Mouse (Mus musculus) heart, embryonic 12.5 days (tissue): Measurements from ENCODE around the gene Icam1. TPM values are rescaled to one million over a fixed set of nuclear protein-coding genes. Genes with fewer than 3 reads are reported as not detected.
A peak's percentile ranks its signal among the peaks of the same experiment; 100 is the strongest.
"Not testable (repeated sequence)": the region's sequence is repeated elsewhere in the genome, so short reads cannot be mapped to it uniquely, and the experiment has no call there.

Source experiments
- ATAC-seq: fragments of 200-750 bp; cut with Nextera tagmentation; 2 replicates; pipeline ENCODE4 v1.8.0; 2017; ENCODE audit warnings: moderate TSS enrichment, moderate library complexity; ENCODE audit not compliant: insufficient number of reproducible peaks, low FRiP score
- H3K27ac ChIP-seq: fragments of 300-500 bp; sonication (generic); 2 replicates; pipeline ENCODE4 v1.5.1; 2016; ENCODE audit warnings: mild to moderate bottlenecking, moderate library complexity; ENCODE audit not compliant: poor library complexity, severe bottlenecking
- H3K27me3 ChIP-seq: fragments of 300-500 bp; sonication (generic); replicated peaks from 2 replicates; pipeline ENCODE4 v1.6.1; 2016; ENCODE audit warnings: mild to moderate bottlenecking, moderate library complexity
- H3K36me3 ChIP-seq: fragments of 300-500 bp; sonication (generic); 2 replicates; pipeline ENCODE4 v1.6.1; 2016; ENCODE audit warnings: mild to moderate bottlenecking, moderate library complexity
- H3K4me1 ChIP-seq: fragments of 300-500 bp; sonication (generic); replicated peaks from 2 replicates; pipeline ENCODE4 v1.6.1; 2016; ENCODE audit warnings: mild to moderate bottlenecking
- H3K4me2 ChIP-seq: fragments of 300-500 bp; sonication (generic); 2 replicates; pipeline ENCODE4 v1.6.1; 2016; ENCODE audit warnings: mild to moderate bottlenecking, moderate library complexity
- H3K4me3 ChIP-seq: fragments of 300-500 bp; sonication (generic); 2 replicates; pipeline ENCODE4 v1.5.1; 2016; ENCODE audit warnings: mild to moderate bottlenecking
- H3K9ac ChIP-seq: fragments of 300-500 bp; sonication (generic); 2 replicates; pipeline ENCODE4 v1.6.1; 2016; ENCODE audit warnings: mild to moderate bottlenecking, moderate library complexity
- H3K9me3 ChIP-seq: fragments of 300-500 bp; sonication (generic); replicated peaks from 2 replicates; pipeline ENCODE4 v1.6.1; 2016; ENCODE audit warnings: mild to moderate bottlenecking, moderate library complexity
- WGBS: fragments of 180-500 bp; shearing (Covaris S2); methylation state at CpG from one replicate; pipeline ENCODE4 v1.1.7; 2016; 5-methylcytosine and 5-hydroxymethylcytosine counted together
- polyA plus RNA-seq: library from polyadenylated mRNA; unstranded; fragments of >200 nt; fragmentation: Nextera tagmentation; extraction: Ambion mirVana; gene quantifications from 2 replicates; pipeline ENCODE4 v1.2.1, GENCODE M21; 2016

Icam1 gene
- polyA plus RNA-seq, 1 experiment from 2014 or later, result 8.9 TPM

- H3K9me3 ChIP-seq, result no peaks in the 10 kb centered on the region
- 5% methylated on average over 7 of the region's 7 CpGs for WGBS
- H3K4me1 ChIP-seq, result peaks cover 71% of the 10 kb centered on the region
- no peak overlapping the region for H3K9ac ChIP-seq
- peak overlapping the region; percentile 94 for H3K4me2 ChIP-seq
- no peak overlapping the region for H3K27ac ChIP-seq
- H3K36me3 ChIP-seq, result no peaks in the 10 kb centered on the region
- peaks cover 84% of the 10 kb centered on the region for H3K27me3 ChIP-seq
- no peak for ATAC-seq
- peak overlapping the region; percentile 55 for H3K4me3 ChIP-seq
These were observed 16.7 kb downstream of the Icam1 start for GRCm38 (mm10) chr9:21032491-21032890.

GRCm38 (mm10) chr9:21033136-21033535 is 17.4 kb downstream of the Icam1 start:
- Histone ChIP-seq H3K4me2 (peak overlapping the region; percentile 94), H3K4me1 (peaks cover 76% of the 10 kb centered on the region), H3K27ac (no peak overlapping the region), H3K27me3 (peaks cover 84% of the 10 kb centered on the region), H3K9me3 (no peaks in the 10 kb centered on the region), H3K9ac (peak overlapping the region; percentile 22; the same call in 1 of the 2 replicates), H3K36me3 (no peaks in the 10 kb centered on the region), H3K4me3 (peak overlapping the region; percentile 55)
- under 1% methylated on average over 33 of the region's 34 CpGs for WGBS
- peak; percentile 64 for ATAC-seq

GRCm38 (mm10) chr9:21034481-21035085 is 18.8 kb downstream of the Icam1 start:
- no peak overlapping the region for H3K4me3 ChIP-seq
- peaks cover 88% of the 10 kb centered on the region for H3K27me3 ChIP-seq
- no peaks in the 10 kb centered on the region for H3K36me3 ChIP-seq
- peaks cover 6% of the 10 kb centered on the region; the same call in 1 of the 2 replicates for H3K9me3 ChIP-seq
- no peak overlapping the region for H3K4me2 ChIP-seq
- WGBS, result 5% methylated on average over 17 of the region's 17 CpGs
- no peak overlapping the region for H3K9ac ChIP-seq
- H3K4me1 ChIP-seq, result peaks cover 69% of the 10 kb centered on the region
- no peak overlapping the region for H3K27ac ChIP-seq
- no peak for ATAC-seq

DNA sequence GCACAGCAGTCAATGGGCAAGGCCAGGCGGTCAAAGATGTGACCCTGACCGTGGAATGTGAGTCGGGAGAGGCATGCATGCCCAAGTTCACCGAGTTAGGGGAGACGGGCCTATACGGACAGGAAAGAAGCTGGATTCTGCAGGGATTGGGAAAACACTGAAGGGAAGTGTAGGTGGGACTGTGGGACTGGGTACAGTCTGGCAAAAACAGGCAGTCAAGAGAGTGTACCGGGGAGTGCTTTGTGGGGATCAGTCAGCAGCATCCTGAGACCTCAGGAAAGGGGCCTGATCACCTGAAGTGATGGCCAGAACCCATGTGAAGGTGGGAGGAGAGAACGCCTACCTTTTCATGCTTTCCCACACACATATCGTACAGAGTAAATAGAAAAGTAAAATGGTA is 19.8 kb downstream of the Icam1 start:
- 22% methylated on average over 9 of the region's 9 CpGs for WGBS
- H3K27ac ChIP-seq, result no peak overlapping the region
- H3K9ac ChIP-seq, result no peak overlapping the region
- H3K36me3 ChIP-seq, result no peaks in the 10 kb centered on the region
- no peak overlapping the region for H3K4me2 ChIP-seq
- H3K9me3 ChIP-seq, result peaks cover 7% of the 10 kb centered on the region; the same call in 1 of the 2 replicates
- H3K27me3 ChIP-seq, result peaks cover 90% of the 10 kb centered on the region
- no peak overlapping the region for H3K4me3 ChIP-seq
- no peak for ATAC-seq
- peaks cover 59% of the 10 kb centered on the region for H3K4me1 ChIP-seq

- WGBS, result 11% methylated on average over 20 of the region's 20 CpGs
- H3K36me3 ChIP-seq, result no peaks in the 10 kb centered on the region
- peaks cover 7% of the 10 kb centered on the region; the same call in 1 of the 2 replicates for H3K9me3 ChIP-seq
- no peak overlapping the region for H3K27ac ChIP-seq
- H3K4me1 ChIP-seq, result peaks cover 54% of the 10 kb centered on the region
- peak overlapping the region; percentile 39; the same call in 1 of the 2 replicates for H3K4me3 ChIP-seq
- peak overlapping the region; percentile 73; the same call in 1 of the 2 replicates for H3K4me2 ChIP-seq
- no peak overlapping the region for H3K9ac ChIP-seq
- no peak for ATAC-seq
- H3K27me3 ChIP-seq, result peaks cover 95% of the 10 kb centered on the region
These were observed 20.4 kb downstream of the Icam1 start for GRCm38 (mm10) chr9:21036161-21036560.

DNA sequence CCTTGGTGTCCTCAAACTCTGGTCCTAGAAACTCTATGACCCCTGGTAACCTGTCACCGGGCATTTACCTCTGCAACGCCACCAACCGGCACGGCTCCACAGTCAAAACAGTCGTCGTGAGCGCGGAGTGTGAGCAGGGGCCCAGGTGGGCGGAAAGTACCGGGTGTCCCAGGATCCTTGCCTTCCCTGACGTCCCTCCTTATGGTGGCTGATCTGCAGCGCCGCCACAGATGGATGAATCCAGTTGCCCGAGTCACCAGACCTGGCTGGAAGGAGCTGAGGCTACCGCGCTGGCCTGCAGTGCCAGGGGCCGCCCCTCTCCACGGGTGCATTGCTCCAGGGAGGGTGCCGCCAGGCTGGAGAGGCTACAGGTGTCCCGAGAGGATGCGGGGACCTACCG is 20.9 kb downstream of the Icam1 start:
- no peak overlapping the region for H3K27ac ChIP-seq
- WGBS, result 5% methylated on average over 22 of the region's 22 CpGs
- peaks cover 92% of the 10 kb centered on the region for H3K27me3 ChIP-seq
- H3K9ac ChIP-seq, result no peak overlapping the region
- peaks cover 7% of the 10 kb centered on the region; the same call in 1 of the 2 replicates for H3K9me3 ChIP-seq
- H3K36me3 ChIP-seq, result no peaks in the 10 kb centered on the region
- H3K4me3 ChIP-seq, result peak overlapping the region; percentile 39
- H3K4me1 ChIP-seq, result peaks cover 50% of the 10 kb centered on the region
- no peak for ATAC-seq
- H3K4me2 ChIP-seq, result peak overlapping the region; percentile 73

GRCm38 (mm10) chr9:21037481-21037891 is 21.7 kb downstream of the Icam1 start:
- H3K4me2 ChIP-seq, result peak overlapping the region; percentile 73
- 3% methylated on average over 31 of the region's 31 CpGs for WGBS
- H3K27me3 ChIP-seq, result peaks cover 88% of the 10 kb centered on the region
- H3K4me3 ChIP-seq, result peak overlapping the region; percentile 39
- H3K27ac ChIP-seq, result no peak overlapping the region
- ATAC-seq, result peak; percentile 41
- no peaks in the 10 kb centered on the region for H3K36me3 ChIP-seq
- H3K4me1 ChIP-seq, result peaks cover 42% of the 10 kb centered on the region
- H3K9me3 ChIP-seq, result peaks cover 7% of the 10 kb centered on the region; the same call in 1 of the 2 replicates
- peak overlapping the region; percentile 46 for H3K9ac ChIP-seq

DNA sequence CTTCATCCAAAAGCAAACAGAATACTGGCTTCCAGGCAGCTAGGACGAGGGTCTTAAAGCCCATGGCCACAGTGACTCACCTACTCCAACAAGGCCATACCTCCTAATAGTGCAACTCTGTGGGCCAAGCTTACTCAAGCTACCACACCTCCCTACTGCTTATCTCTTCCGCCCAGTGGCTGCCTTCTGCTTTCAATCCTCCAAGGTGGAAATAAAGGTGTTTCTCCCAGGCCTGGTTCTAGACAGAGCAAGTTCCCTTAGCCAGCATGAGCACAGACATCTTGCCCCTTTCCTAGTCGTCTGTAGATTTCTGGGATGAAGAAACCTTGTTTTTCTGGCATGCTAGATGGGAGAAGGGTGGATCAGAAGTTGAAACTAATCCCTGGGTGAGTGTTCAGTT is 24.0 kb downstream of the Icam1 start:
- H3K4me3 ChIP-seq, result no peak overlapping the region
- no peak overlapping the region for H3K9ac ChIP-seq
- peaks cover 66% of the 10 kb centered on the region for H3K27me3 ChIP-seq
- H3K36me3 ChIP-seq, result no peaks in the 10 kb centered on the region
- H3K27ac ChIP-seq, result no peak overlapping the region
- H3K9me3 ChIP-seq, result peaks cover 7% of the 10 kb centered on the region; the same call in 1 of the 2 replicates
- no peak for ATAC-seq
- peaks cover 27% of the 10 kb centered on the region for H3K4me1 ChIP-seq
- 69% methylated on average over 3 of the region's 3 CpGs for WGBS
- H3K4me2 ChIP-seq, result no peak overlapping the region

DNA sequence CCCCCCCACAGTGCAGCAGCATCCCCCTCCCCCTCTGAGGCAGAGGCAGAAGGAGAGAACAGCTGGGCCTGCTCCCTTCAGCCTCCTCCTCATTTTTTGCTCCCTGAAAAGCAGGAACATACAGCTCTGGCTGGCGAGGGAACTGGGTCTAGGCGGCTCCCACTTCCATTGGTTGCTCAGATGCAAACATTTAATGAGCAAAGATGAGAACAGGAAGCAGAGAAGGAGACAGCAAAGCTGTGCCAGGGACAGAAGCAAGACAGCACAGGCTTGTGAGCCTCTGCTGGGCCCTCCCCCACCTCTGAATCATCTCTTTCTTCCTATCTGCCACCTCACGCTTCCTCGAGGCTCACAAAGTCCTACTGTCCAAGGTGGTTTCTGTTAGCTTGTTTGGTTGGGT is 25.5 kb downstream of the Icam1 start:
- ATAC-seq, result no peak
- Histone ChIP-seq H3K36me3 (no peaks in the 10 kb centered on the region), H3K4me3 (no peak overlapping the region), H3K9me3 (peaks cover 7% of the 10 kb centered on the region; the same call in 1 of the 2 replicates), H3K4me1 (peaks cover 17% of the 10 kb centered on the region), H3K27ac (no peak overlapping the region), H3K27me3 (peaks cover 51% of the 10 kb centered on the region), H3K9ac (no peak overlapping the region), H3K4me2 (no peak overlapping the region)
- WGBS, result 32% methylated on average over 4 of the region's 4 CpGs

DNA sequence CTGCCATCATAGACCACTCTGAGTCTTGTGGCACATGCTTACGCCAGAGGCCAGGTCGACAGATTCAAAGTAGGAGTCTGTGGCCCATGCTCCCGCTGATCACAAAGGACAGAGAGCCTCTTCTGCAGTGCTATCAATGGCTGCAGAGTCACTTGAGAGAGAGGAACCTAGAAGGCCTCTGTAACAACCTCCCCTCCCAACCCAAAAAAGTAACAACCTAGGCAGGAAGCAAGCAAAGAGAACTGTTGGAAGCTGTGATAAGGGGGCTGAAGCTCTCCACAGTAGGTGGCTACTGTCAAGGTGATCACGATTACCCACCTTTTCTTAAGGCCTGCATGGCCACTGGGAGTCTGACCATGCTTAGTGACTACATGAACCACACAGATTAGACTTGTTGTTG is 27.8 kb downstream of the Icam1 start:
- no peak overlapping the region for H3K9ac ChIP-seq
- H3K4me3 ChIP-seq, result no peak overlapping the region
- no peaks in the 10 kb centered on the region for H3K36me3 ChIP-seq
- H3K4me2 ChIP-seq, result no peak overlapping the region
- 67% methylated on average over 4 of the region's 4 CpGs for WGBS
- H3K27ac ChIP-seq, result no peak overlapping the region
- H3K27me3 ChIP-seq, result peaks cover 28% of the 10 kb centered on the region
- H3K4me1 ChIP-seq, result no peaks in the 10 kb centered on the region
- H3K9me3 ChIP-seq, result peaks cover 7% of the 10 kb centered on the region; the same call in 1 of the 2 replicates
- no peak for ATAC-seq

GRCm38 (mm10) chr9:21044785-21045184 is 29.0 kb downstream of the Icam1 start:
- not testable (repeated sequence) for ATAC-seq, H3K9me3 ChIP-seq, H3K4me3 ChIP-seq, H3K27ac ChIP-seq, H3K4me1 ChIP-seq, H3K9ac ChIP-seq, H3K4me2 ChIP-seq, H3K36me3 ChIP-seq
- peaks cover 16% of the 10 kb centered on the region for H3K27me3 ChIP-seq
- 68% methylated on average over 1 of the region's 1 CpGs for WGBS

DNA sequence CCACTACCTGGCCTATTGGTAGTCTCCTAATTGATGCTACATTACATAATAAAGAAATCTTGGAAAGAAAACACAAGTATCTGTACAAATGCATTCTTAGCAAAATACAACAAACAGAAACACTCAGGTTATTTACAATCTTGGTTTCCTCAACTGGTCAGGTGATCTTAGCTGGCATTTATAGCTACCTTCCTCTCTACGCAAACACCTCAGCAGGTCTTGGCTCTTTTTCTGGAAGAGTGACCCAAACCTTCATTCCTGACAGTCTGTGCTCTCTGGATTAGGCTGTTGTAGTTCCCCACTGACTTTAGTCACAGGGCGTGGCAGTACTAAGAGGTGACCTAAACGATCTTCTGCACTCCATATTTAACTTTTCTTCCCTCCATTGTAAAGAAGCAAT is 29.4 kb downstream of the Icam1 start:
- Histone ChIP-seq H3K9me3 (no peaks in the 10 kb centered on the region), H3K36me3 (no peaks in the 10 kb centered on the region), H3K4me1 (no peaks in the 10 kb centered on the region), H3K4me3 (no peak overlapping the region), H3K27me3 (peaks cover 12% of the 10 kb centered on the region), H3K9ac (no peak overlapping the region), H3K27ac (no peak overlapping the region), H3K4me2 (no peak overlapping the region)
- ATAC-seq, result no peak
- 82% methylated on average over 3 of the region's 3 CpGs for WGBS
